Mouse (Mus musculus) megakaryocyte-erythroid progenitor cell, adult 5 weeks (primary cell): ENCODE results near the gene Brip1. TPM values are rescaled to one million over a fixed set of nuclear protein-coding genes. Genes with fewer than 3 reads are reported as not detected.

Experiments
- polyA plus RNA-seq: library from polyadenylated mRNA; stranded (reverse); fragments of >175 nt; gene quantifications from 2 replicates; pipeline ENCODE4 v1.2.3, GENCODE M21; 2012

Gene Brip1
- polyA plus RNA-seq, result 0.44 and 0.69 TPM in 2 replicates

GRCm38 (mm10) chr11:86201037-86201786 is at the start of gene Brip1:
Brip1 (minus strand) TSS chr11:86201193.

Other genes starting within 250 kb of the Brip1 start
- gene Ints2, start 56.4 kb upstream of the Brip1 start, polyA plus RNA-seq, result 1.2 and 2.1 TPM in 2 replicates
- gene Med13, start 156.4 kb upstream of the Brip1 start, polyA plus RNA-seq, result 1.7 and 2.4 TPM in 2 replicates